Mouse (Mus musculus): ENCODE measurements at regions not wholly inside any gene's neighbourhood (a gene's known extent, or its start where the extent isn't known, plus 50 kb on each side); places are given as distances from the start of the nearest gene placed in this dataset. TPM values are rescaled to one million over a fixed set of nuclear protein-coding genes. Genes with fewer than 3 reads are reported as not detected.

- DNase-seq, result no peak
- intact Hi-C loops (cut with DNase I), result no loop called here
These were observed 105.1 kb upstream of the Sdk1 start for GRCm38 (mm10) chr5:141136239-141136638.

GRCm38 (mm10) chr5:141137716-141138115, 103.6 kb upstream of the Sdk1 start:
- DNase-seq, result no peak
- intact Hi-C loops (cut with DNase I), result no loop called here

- DNase-seq, result no peak
- intact Hi-C loops (cut with DNase I), result no loop called here
These were observed 102.4 kb upstream of the Sdk1 start for GRCm38 (mm10) chr5:141138771-141139360.

GRCm38 (mm10) chr5:141139361-141139912, 101.9 kb upstream of the Sdk1 start:
- intact Hi-C loops (cut with DNase I), result no loop called here
- no peak for DNase-seq

- no peak for DNase-seq
- intact Hi-C loops (cut with DNase I), result no loop called here
These were observed 80.9 kb upstream of the Sdk1 start for GRCm38 (mm10) chr5:141160391-141160790.

GRCm38 (mm10) chr5:141160956-141161355, 80.3 kb upstream of the Sdk1 start:
- no peak for DNase-seq
- intact Hi-C loops (cut with DNase I), result no loop called here

- DNase-seq, result peak; percentile 48
- intact Hi-C loops (cut with DNase I), result no loop called here
These were observed 58.8 kb upstream of the Sdk1 start for GRCm38 (mm10) chr5:141182442-141182841.

- DNase-seq, result no peak
- intact Hi-C loops (cut with DNase I), result no loop called here
These were observed 52.3 kb upstream of the Sdk1 start for GRCm38 (mm10) chr5:141189033-141189432.

Small RNA genes lying in the stretch of these regions (microRNA-seq; reads per million reads assigned to microRNA genes)
- not detected for gene Gm26113

All from left cerebral cortex, postnatal 4 days (tissue).